Mouse (Mus musculus): Measurements from ENCODE around the gene Mast4.

DNA sequence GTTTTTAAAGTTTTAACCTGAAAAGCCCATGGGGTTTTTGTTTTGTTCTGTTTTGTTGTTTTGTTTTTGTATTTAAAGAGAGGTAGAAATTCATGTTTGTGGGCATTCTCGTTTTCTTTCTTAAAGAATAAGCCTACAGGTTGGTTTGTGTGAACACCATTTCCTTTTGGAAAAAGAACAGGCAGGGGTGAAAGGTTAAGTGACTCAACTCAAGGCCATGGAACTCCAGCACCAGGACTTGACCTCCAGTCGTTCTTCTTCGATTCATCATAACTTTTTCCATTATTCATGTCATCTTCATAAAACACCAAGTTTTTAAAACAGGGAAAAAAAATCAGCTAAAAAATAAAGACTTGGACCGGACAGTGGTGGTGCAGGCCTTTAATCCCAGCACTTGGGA lies 105.2 kb downstream of the Mast4 start:
- TF ChIP-seq CTCF (IDR thresholded peaks at IDR 0.05) (no peak), EP300 (IDR thresholded peaks at IDR 0.05; ENCODE audit: insufficient read depth, low read depth, low read length) (no peak), POLR2A (IDR thresholded peaks at IDR 0.05; ENCODE audit: insufficient read depth, low read depth, low read length) (no peak)

Measured in heart, adult 2 months (tissue).